Mouse (Mus musculus) lung, embryonic 15.5 days (tissue): ENCODE measurements around the gene Fam219a. TPM values are rescaled to one million over a fixed set of nuclear protein-coding genes. Genes with fewer than 3 reads are reported as not detected.
A peak's percentile ranks its signal among the peaks of the same experiment; 100 is the strongest.

Source experiments
- ATAC-seq: fragments of 200-750 bp; cut with Nextera tagmentation; 2 replicates; pipeline ENCODE4 v1.8.0; 2017; ENCODE audit warnings: moderate number of reproducible peaks, borderline replicate concordance; ENCODE audit not compliant: low FRiP score, low TSS enrichment; ENCODE audit errors: extremely low read depth
- H3K27ac ChIP-seq: fragments of 300-500 bp; sonication (generic); 2 replicates; pipeline ENCODE4 v1.5.1; 2015; ENCODE audit warnings: moderate library complexity, mild to moderate bottlenecking, inconsistent platforms
- H3K27me3 ChIP-seq: fragments of 300-500 bp; sonication (generic); 2 replicates; pipeline ENCODE4 v1.6.1; 2015; ENCODE audit warnings: inconsistent platforms
- H3K36me3 ChIP-seq: fragments of 300-500 bp; sonication (generic); 2 replicates; pipeline ENCODE4 v1.6.1; 2015; ENCODE audit warnings: inconsistent platforms
- H3K4me1 ChIP-seq: fragments of 300-500 bp; sonication (generic); 2 replicates; pipeline ENCODE4 v1.6.1; 2015; ENCODE audit warnings: inconsistent platforms
- H3K4me2 ChIP-seq: fragments of 300-500 bp; sonication (generic); 2 replicates; pipeline ENCODE4 v1.6.1; 2015; ENCODE audit warnings: inconsistent platforms, mild to moderate bottlenecking, moderate library complexity
- H3K4me3 ChIP-seq: fragments of 300-500 bp; sonication (generic); 2 replicates; pipeline ENCODE4 v1.5.1; 2015; ENCODE audit warnings: mild to moderate bottlenecking, inconsistent platforms
- H3K9ac ChIP-seq: fragments of 300-500 bp; sonication (generic); 2 replicates; pipeline ENCODE4 v1.6.1; 2015; ENCODE audit warnings: inconsistent platforms
- H3K9me3 ChIP-seq: fragments of 300-500 bp; sonication (generic); 2 replicates; pipeline ENCODE4 v1.6.1; 2016; ENCODE audit warnings: inconsistent platforms
- WGBS: fragments of 180-500 bp; shearing (Covaris S2); methylation state at CpG from one replicate; pipeline ENCODE4 v1.1.7; 2015; 5-methylcytosine and 5-hydroxymethylcytosine counted together
- polyA plus RNA-seq: library from polyadenylated mRNA; unstranded; fragments of >200 nt; fragmentation: Nextera tagmentation; extraction: Ambion mirVana; gene quantifications from 2 replicates; pipeline ENCODE4 v1.2.1, GENCODE M21; 2015

The Fam219a gene
- polyA plus RNA-seq, 1 experiment from 2014 or later: 2.2 TPM

- no peaks in the 10 kb centered on the region for H3K9me3 ChIP-seq
- H3K27ac ChIP-seq: no peak overlapping the region
- no peaks in the 10 kb centered on the region for H3K36me3 ChIP-seq
- ATAC-seq: no peak
- H3K4me2 ChIP-seq: no peak overlapping the region
- no peak overlapping the region for H3K9ac ChIP-seq
- no peaks in the 10 kb centered on the region for H3K27me3 ChIP-seq
- 84% methylated on average over 5 of the region's 5 CpGs for WGBS
- no peak overlapping the region for H3K4me3 ChIP-seq
- 0 out of 2 replicates have a peak, but pooled peaks cover 4% of the 10 kb centered on the region for H3K4me1 ChIP-seq
Measured at GRCm38 (mm10) chr4:41519195-41519594, 50.1 kb downstream of the Fam219a start.

DNA sequence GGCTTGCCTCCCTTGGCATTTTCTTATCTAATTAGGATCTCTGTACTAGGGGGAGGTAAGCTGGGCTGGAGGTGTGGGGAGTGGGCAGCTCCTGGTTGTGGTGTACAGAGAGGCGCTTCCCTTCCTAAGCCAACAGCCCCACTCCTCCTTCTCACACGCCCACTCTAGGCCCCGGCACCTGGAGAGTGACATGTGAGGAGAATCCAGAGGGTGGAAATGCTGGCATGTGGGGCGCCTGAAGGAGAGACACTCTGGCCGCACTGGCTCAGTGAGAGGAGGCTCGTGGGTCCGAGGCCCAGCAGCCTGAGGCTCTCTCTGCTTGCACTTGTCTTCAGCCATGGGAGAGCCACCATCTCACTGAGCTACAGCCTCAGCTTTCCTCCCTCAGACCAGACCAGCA is 51.0 kb downstream of the Fam219a start:
- ATAC-seq: no peak
- Histone ChIP-seq H3K4me2 (no peak overlapping the region), H3K27me3 (0 out of 2 replicates have a peak, but pooled peaks cover 5% of the 10 kb centered on the region), H3K4me1 (0 out of 2 replicates have a peak, but pooled peaks cover 4% of the 10 kb centered on the region), H3K36me3 (no peaks in the 10 kb centered on the region), H3K9ac (no peak overlapping the region), H3K4me3 (no peak overlapping the region), H3K9me3 (no peaks in the 10 kb centered on the region), H3K27ac (no peak overlapping the region)
- 58% methylated on average over 7 of the region's 7 CpGs for WGBS

DNA sequence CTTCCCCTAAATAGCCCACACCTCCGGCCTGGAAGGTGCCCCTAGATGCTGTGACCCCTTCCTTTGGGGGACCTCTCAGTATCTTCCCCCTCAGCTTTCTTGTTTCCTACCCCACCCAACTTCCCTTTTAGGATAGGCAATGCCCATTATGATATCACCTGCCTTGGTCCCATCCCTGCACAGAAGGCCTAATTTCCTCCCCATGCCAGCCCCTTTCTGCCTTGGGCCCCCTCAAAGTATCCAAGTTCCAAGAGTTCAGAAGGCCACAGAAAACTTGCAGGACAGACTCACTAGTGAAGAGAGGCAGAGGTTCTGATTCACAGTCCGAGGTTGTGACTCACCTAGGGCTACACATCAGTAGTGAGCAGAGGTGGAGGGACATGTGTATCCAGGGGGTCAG is 52.1 kb downstream of the Fam219a start, which contains the start of gene 1110017D15Rik:
1110017D15Rik (minus strand) TSS at position 101 of the 400 bp plus-strand sequence.
- no peak within 1 kb of the TSS for H3K4me3 ChIP-seq
- no peak within 1 kb of the TSS for H3K4me2 ChIP-seq
- 78% methylated on average over 2 of the region's 2 CpGs for WGBS
- H3K27me3 ChIP-seq: 0 out of 2 replicates have a peak, but pooled peaks cover 5% of the 10 kb centered on the region
- H3K36me3 ChIP-seq: no peaks in the 10 kb centered on the region
- ATAC-seq: no peak
- no peaks in the 10 kb centered on the region for H3K9me3 ChIP-seq
- no peaks in the 10 kb centered on the region for H3K4me1 ChIP-seq
- H3K27ac ChIP-seq: no peak within 1 kb of the TSS
- H3K9ac ChIP-seq: no peak within 1 kb of the TSS

DNA sequence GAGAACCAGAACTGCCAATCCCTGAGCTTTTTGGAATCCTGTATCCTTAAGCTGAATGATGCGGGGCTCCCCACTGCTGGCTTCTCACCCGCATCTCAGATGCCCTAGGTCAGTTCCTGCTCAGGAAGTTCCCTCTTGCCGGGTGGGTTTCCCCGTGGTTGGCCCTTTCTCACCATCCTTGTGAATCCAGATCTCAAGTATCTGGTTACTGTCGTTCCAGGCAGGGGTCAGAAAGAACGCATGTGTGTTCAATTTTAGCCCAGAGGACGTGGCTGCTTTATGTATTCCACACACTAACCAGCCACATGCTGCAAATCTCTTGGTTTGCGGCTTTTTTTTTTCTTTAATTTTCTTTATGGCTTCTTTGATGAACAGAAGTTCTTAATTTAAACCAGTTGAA is 55.6 kb downstream of the Fam219a start:
- Histone ChIP-seq H3K4me2 (no peak overlapping the region), H3K27ac (no peak overlapping the region), H3K36me3 (no peaks in the 10 kb centered on the region), H3K4me3 (no peak overlapping the region), H3K27me3 (peaks cover 8% of the 10 kb centered on the region), H3K9ac (no peak overlapping the region), H3K9me3 (no peaks in the 10 kb centered on the region), H3K4me1 (no peaks in the 10 kb centered on the region)
- WGBS: 21% methylated on average over 8 of the region's 8 CpGs
- no peak for ATAC-seq

DNA sequence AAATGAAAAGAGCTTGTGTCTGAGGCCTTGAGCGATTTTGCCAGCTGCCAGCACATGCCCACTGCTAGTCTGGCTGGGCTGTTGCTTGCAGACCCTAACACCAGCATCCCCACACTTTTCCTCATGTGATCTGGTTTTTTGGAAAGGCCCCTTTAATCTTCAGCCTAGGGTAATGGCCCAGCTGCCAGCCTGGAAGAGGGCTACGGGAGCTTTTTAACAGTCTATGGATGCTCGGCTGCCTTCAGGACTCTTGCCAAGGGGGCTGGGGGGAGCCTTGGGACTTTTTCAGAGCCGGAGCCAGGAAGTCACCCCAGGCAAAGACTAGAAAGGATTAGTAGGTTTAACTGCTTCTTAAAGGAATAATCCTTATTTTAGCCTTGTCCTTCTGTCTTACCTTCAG is 56.0 kb downstream of the Fam219a start:
- H3K4me3 ChIP-seq: no peak overlapping the region
- WGBS: 35% methylated on average over 4 of the region's 4 CpGs
- no peak overlapping the region for H3K4me2 ChIP-seq
- H3K27ac ChIP-seq: no peak overlapping the region
- H3K9me3 ChIP-seq: no peaks in the 10 kb centered on the region
- no peaks in the 10 kb centered on the region for H3K36me3 ChIP-seq
- no peaks in the 10 kb centered on the region for H3K4me1 ChIP-seq
- no peak for ATAC-seq
- no peak overlapping the region for H3K9ac ChIP-seq
- H3K27me3 ChIP-seq: peaks cover 8% of the 10 kb centered on the region

GRCm38 (mm10) chr4:41507998-41508397 is 61.3 kb downstream of the Fam219a start:
- H3K27me3 ChIP-seq: peaks cover 6% of the 10 kb centered on the region
- H3K4me2 ChIP-seq: no peak overlapping the region
- no peak overlapping the region for H3K27ac ChIP-seq
- H3K9me3 ChIP-seq: no peaks in the 10 kb centered on the region
- no peak overlapping the region for H3K9ac ChIP-seq
- H3K4me1 ChIP-seq: peaks cover 10% of the 10 kb centered on the region
- 53% methylated on average over 7 of the region's 7 CpGs for WGBS
- no peak overlapping the region for H3K4me3 ChIP-seq
- no peaks in the 10 kb centered on the region for H3K36me3 ChIP-seq
- no peak for ATAC-seq

- H3K27ac ChIP-seq: no peak overlapping the region
- no peaks in the 10 kb centered on the region for H3K9me3 ChIP-seq
- H3K4me1 ChIP-seq: peaks cover 14% of the 10 kb centered on the region
- peak overlapping the region; percentile 52 for H3K4me3 ChIP-seq
- WGBS: 4% methylated on average over 22 of the region's 22 CpGs
- peak overlapping the region; percentile 43 for H3K9ac ChIP-seq
- ATAC-seq: no peak
- no peaks in the 10 kb centered on the region for H3K36me3 ChIP-seq
- peak overlapping the region; percentile 87 for H3K4me2 ChIP-seq
- H3K27me3 ChIP-seq: peaks cover 6% of the 10 kb centered on the region
Measured at GRCm38 (mm10) chr4:41507326-41507924, 61.9 kb downstream of the Fam219a start.

DNA sequence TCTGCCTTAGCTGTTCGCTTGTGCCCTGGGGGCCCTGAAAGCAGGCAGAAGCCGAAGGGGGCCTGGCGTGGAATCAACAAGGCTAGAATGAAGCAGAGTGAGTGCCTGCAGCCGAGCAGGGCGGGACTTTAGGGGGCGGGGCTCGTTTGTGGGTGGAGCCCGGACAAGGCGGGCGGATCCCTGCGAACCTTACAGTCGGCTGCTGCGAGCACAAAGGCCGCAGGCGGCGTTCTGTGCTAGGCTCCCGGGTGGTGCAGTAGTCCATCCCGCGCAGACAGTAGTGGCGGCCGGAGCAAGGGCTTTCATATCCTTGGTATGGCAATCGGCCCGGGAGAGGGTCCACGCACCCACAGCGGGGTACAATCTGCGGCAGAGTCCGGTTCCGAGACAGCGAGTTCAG is 62.4 kb downstream of the Fam219a start:
- WGBS: under 1% methylated on average over 29 of the region's 29 CpGs
- Histone ChIP-seq H3K4me2 (peak overlapping the region; percentile 87), H3K27me3 (peaks cover 6% of the 10 kb centered on the region), H3K36me3 (no peaks in the 10 kb centered on the region), H3K9ac (peak overlapping the region; percentile 43), H3K27ac (no peak overlapping the region), H3K4me3 (peak overlapping the region; percentile 52), H3K9me3 (no peaks in the 10 kb centered on the region), H3K4me1 (peaks cover 14% of the 10 kb centered on the region)
- peak; percentile 66; the same call in 1 of the 2 replicates for ATAC-seq

DNA sequence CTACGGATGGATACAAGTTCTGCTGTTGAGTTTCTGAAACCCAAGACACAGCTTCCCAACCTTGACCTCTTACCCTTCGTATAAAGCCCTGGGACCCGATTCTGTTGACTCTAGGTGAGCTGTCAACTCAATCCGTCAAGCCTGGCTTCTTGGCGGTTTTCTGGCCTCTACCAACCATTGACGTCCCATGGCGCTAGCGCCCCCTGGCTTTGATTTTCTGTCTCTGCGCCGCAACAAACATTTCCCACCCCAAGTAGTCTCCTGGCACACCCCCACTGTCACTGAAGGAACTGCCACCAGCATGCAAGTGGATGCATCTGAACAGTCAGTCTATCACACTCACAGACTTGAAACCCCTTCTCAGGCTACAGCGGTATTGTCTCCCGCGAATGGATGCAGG is 63.2 kb downstream of the Fam219a start:
- Histone ChIP-seq H3K4me3 (peak overlapping the region; percentile 52), H3K27ac (no peak overlapping the region), H3K36me3 (no peaks in the 10 kb centered on the region), H3K9me3 (no peaks in the 10 kb centered on the region), H3K9ac (peak overlapping the region; percentile 43; the same call in 1 of the 2 replicates), H3K4me2 (peak overlapping the region; percentile 87), H3K4me1 (peaks cover 14% of the 10 kb centered on the region), H3K27me3 (peaks cover 10% of the 10 kb centered on the region)
- 12% methylated on average over 13 of the region's 13 CpGs for WGBS
- no peak for ATAC-seq

DNA sequence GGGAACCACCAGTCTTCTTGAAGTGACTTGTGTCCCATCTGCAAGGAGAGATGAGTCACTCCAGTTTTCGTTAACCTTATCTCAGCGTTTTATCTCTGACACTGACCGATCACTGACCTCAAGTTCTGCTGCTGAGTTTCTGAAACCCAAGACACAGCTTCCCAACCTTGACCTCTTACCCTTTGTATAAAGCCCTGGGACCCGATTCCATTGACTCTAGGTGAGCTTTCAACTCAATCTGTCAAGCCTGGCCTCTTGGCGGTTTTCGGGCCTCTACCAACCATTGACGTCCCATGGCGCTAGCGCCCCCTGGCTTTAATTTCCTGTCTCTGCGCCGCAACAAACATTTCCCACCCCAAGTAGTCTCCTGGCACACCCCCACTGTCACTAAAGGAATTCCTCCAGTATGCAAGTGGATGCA is 64.2 kb downstream of the Fam219a start:
- WGBS: 59% methylated on average over 11 of the region's 11 CpGs
- no peaks in the 10 kb centered on the region for H3K36me3 ChIP-seq

GRCm38 (mm10) chr4:41504325-41504724 is 65.0 kb downstream of the Fam219a start:
- no peaks in the 10 kb centered on the region for H3K36me3 ChIP-seq
- no peak overlapping the region for H3K4me3 ChIP-seq
- 63% methylated on average over 5 of the region's 5 CpGs for WGBS
- H3K4me2 ChIP-seq: no peak overlapping the region
- H3K27ac ChIP-seq: no peak overlapping the region
- H3K4me1 ChIP-seq: peaks cover 14% of the 10 kb centered on the region
- no peak overlapping the region for H3K9ac ChIP-seq
- ATAC-seq: no peak
- H3K9me3 ChIP-seq: no peaks in the 10 kb centered on the region
- peaks cover 29% of the 10 kb centered on the region for H3K27me3 ChIP-seq

More for the DNA sequence above, 64.2 kb downstream of the Fam219a start:
- Histone ChIP-seq H3K9me3 (no peaks in the 10 kb centered on the region), H3K27me3 (peaks cover 21% of the 10 kb centered on the region), H3K9ac (no peak overlapping the region), H3K27ac (no peak overlapping the region), H3K4me3 (no peak overlapping the region), H3K4me2 (no peak overlapping the region), H3K4me1 (peaks cover 14% of the 10 kb centered on the region)
- no peak for ATAC-seq

DNA sequence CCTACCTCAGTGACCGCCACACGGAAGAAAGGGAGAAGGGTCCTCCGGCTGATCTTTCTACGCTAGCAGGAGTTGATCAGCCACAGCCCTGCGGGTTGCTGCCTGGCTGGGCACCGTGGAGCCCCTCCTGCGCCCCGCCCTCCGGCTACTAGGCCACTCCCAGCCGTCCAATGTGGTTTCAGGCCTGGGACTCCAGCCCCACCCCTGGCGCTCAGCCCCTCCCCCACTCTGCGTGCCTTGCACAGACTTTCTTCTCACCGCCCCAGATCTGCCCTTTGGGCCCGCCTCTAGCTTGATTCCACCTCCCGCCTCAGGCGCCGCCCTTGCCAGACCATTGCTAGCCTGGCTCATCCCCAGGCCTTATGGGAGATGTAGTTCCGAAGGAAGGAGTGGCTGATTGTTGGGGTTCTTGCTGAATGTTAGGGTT is 66.3 kb downstream of the Fam219a start, which contains the start of gene AI464131:
AI464131 (minus strand) TSS at position 91 of the 427 bp plus-strand sequence.
- H3K9me3 ChIP-seq: no peaks in the 10 kb centered on the region
- H3K27ac ChIP-seq: peak within 1 kb of the TSS; percentile 64
- H3K4me2 ChIP-seq: peak within 1 kb of the TSS; percentile 85
- peak; percentile 94 for ATAC-seq
- WGBS: 1% methylated on average over 18 of the region's 18 CpGs
- no peaks in the 10 kb centered on the region for H3K36me3 ChIP-seq
- H3K4me3 ChIP-seq: peak within 1 kb of the TSS; percentile 45
- peaks cover 25% of the 10 kb centered on the region for H3K4me1 ChIP-seq
- H3K27me3 ChIP-seq: peaks cover 42% of the 10 kb centered on the region
- peak within 1 kb of the TSS; percentile 41 for H3K9ac ChIP-seq
